Mouse (Mus musculus) heart, embryonic 13.5 days (tissue): Measurements from ENCODE around the gene Atp8a2. TPM values are rescaled to one million over a fixed set of nuclear protein-coding genes. Genes with fewer than 3 reads are reported as not detected.

Experiments
- ATAC-seq: fragments of 200-750 bp; cut with Nextera tagmentation; 2 replicates; pipeline ENCODE4 v1.8.0; 2017; ENCODE audit warnings: moderate TSS enrichment; ENCODE audit not compliant: insufficient number of reproducible peaks, low FRiP score, low TSS enrichment; ENCODE audit errors: extremely low read depth
- H3K27ac ChIP-seq: fragments of 300-500 bp; sonication (generic); replicated peaks from 2 replicates; pipeline ENCODE4 v1.5.1; 2015; ENCODE audit warnings: moderate library complexity, mild to moderate bottlenecking, inconsistent platforms
- H3K27me3 ChIP-seq: fragments of 300-500 bp; sonication (generic); replicated peaks from 2 replicates; pipeline ENCODE4 v1.6.1; 2015; ENCODE audit warnings: mild to moderate bottlenecking, inconsistent platforms
- H3K36me3 ChIP-seq: fragments of 300-500 bp; sonication (generic); 2 replicates; pipeline ENCODE4 v1.6.1; 2015; ENCODE audit warnings: mild to moderate bottlenecking, inconsistent platforms
- H3K4me1 ChIP-seq: fragments of 300-500 bp; sonication (generic); 2 replicates; pipeline ENCODE4 v1.6.1; 2015; ENCODE audit warnings: inconsistent platforms
- H3K4me2 ChIP-seq: fragments of 300-500 bp; sonication (generic); 2 replicates; pipeline ENCODE4 v1.6.1; 2015; ENCODE audit warnings: inconsistent platforms, mild to moderate bottlenecking, moderate library complexity
- H3K4me3 ChIP-seq: fragments of 300-500 bp; sonication (generic); 2 replicates; pipeline ENCODE4 v1.5.1; 2015; ENCODE audit warnings: moderate library complexity, mild to moderate bottlenecking, inconsistent platforms
- H3K9ac ChIP-seq: fragments of 300-500 bp; sonication (generic); 2 replicates; pipeline ENCODE4 v1.6.1; 2015; ENCODE audit warnings: inconsistent platforms, mild to moderate bottlenecking, moderate library complexity
- H3K9me3 ChIP-seq: fragments of 300-500 bp; sonication (generic); 2 replicates; pipeline ENCODE4 v1.6.1; 2016; ENCODE audit warnings: inconsistent platforms
- WGBS: fragments of 180-500 bp; shearing (Covaris S2); methylation state at CpG from one replicate; pipeline ENCODE4 v1.1.7; 2015; ENCODE audit warnings: mixed read lengths; 5-methylcytosine and 5-hydroxymethylcytosine counted together
- polyA plus RNA-seq: library from polyadenylated mRNA; unstranded; fragments of >200 nt; fragmentation: Nextera tagmentation; extraction: Ambion mirVana; gene quantifications from 2 replicates; pipeline ENCODE4 v1.2.1, GENCODE M21; 2015

Gene Atp8a2
- polyA plus RNA-seq, 1 experiment from 2014 or later, result 6.7 TPM

GRCm38 (mm10) chr14:59705326-59706058, 491.5 kb downstream of the Atp8a2 start:
- no peaks in the 10 kb centered on the region for H3K27me3 ChIP-seq
- H3K27ac ChIP-seq, result no peak overlapping the region
- 77% methylated on average over 13 of the region's 13 CpGs for WGBS
- no peaks in the 10 kb centered on the region for H3K9me3 ChIP-seq
- no peak overlapping the region for H3K4me3 ChIP-seq
- H3K36me3 ChIP-seq, result no peaks in the 10 kb centered on the region
- no peak for ATAC-seq
- no peak overlapping the region for H3K9ac ChIP-seq
- no peak overlapping the region for H3K4me2 ChIP-seq
- peaks cover 24% of the 10 kb centered on the region for H3K4me1 ChIP-seq

GRCm38 (mm10) chr14:59701492-59701891, 495.5 kb downstream of the Atp8a2 start:
- H3K4me2 ChIP-seq, result no peak overlapping the region
- peaks cover 33% of the 10 kb centered on the region for H3K4me1 ChIP-seq
- no peak for ATAC-seq
- peak overlapping the region; percentile 46; the same call in 1 of the 2 replicates for H3K27ac ChIP-seq
- no peak overlapping the region for H3K4me3 ChIP-seq
- no peak overlapping the region for H3K9ac ChIP-seq
- no peaks in the 10 kb centered on the region for H3K36me3 ChIP-seq
- 17% methylated on average over 5 of the region's 5 CpGs for WGBS
- H3K9me3 ChIP-seq, result no peaks in the 10 kb centered on the region
- H3K27me3 ChIP-seq, result no peaks in the 10 kb centered on the region

- Histone ChIP-seq H3K4me3 (no peak overlapping the region), H3K4me2 (no peak overlapping the region), H3K36me3 (no peaks in the 10 kb centered on the region), H3K9me3 (no peaks in the 10 kb centered on the region), H3K27ac (no peak overlapping the region), H3K9ac (no peak overlapping the region), H3K4me1 (peaks cover 16% of the 10 kb centered on the region), H3K27me3 (no peaks in the 10 kb centered on the region)
- ATAC-seq, result no peak
- 57% methylated on average over 4 of the region's 4 CpGs for WGBS
These were observed 501.8 kb downstream of the Atp8a2 start for GRCm38 (mm10) chr14:59695160-59695559.

- no peak overlapping the region for H3K27ac ChIP-seq
These were observed 504.8 kb downstream of the Atp8a2 start for GRCm38 (mm10) chr14:59692164-59692563.

GRCm38 (mm10) chr14:59691402-59691801, 505.6 kb downstream of the Atp8a2 start:
- H3K36me3 ChIP-seq, result no peaks in the 10 kb centered on the region
- ATAC-seq, result no peak
- WGBS, result 73% methylated on average over 13 of the region's 13 CpGs
- H3K4me2 ChIP-seq, result no peak overlapping the region
- peaks cover 25% of the 10 kb centered on the region for H3K4me1 ChIP-seq
- no peaks in the 10 kb centered on the region for H3K27me3 ChIP-seq
- H3K27ac ChIP-seq, result no peak overlapping the region
- no peak overlapping the region for H3K9ac ChIP-seq
- H3K9me3 ChIP-seq, result no peaks in the 10 kb centered on the region
- H3K4me3 ChIP-seq, result no peak overlapping the region

More at GRCm38 (mm10) chr14:59692164-59692563, 504.8 kb downstream of the Atp8a2 start:
- Histone ChIP-seq H3K9me3 (no peaks in the 10 kb centered on the region), H3K4me2 (no peak overlapping the region), H3K4me1 (peaks cover 24% of the 10 kb centered on the region), H3K27me3 (no peaks in the 10 kb centered on the region), H3K4me3 (no peak overlapping the region), H3K36me3 (no peaks in the 10 kb centered on the region), H3K9ac (no peak overlapping the region)
- 72% methylated on average over 6 of the region's 6 CpGs for WGBS
- no peak for ATAC-seq

GRCm38 (mm10) chr14:59690954-59691353, 506.0 kb downstream of the Atp8a2 start:
- no peak for ATAC-seq
- Histone ChIP-seq H3K4me1 (peaks cover 29% of the 10 kb centered on the region), H3K4me3 (no peak overlapping the region), H3K27me3 (no peaks in the 10 kb centered on the region), H3K36me3 (no peaks in the 10 kb centered on the region), H3K27ac (no peak overlapping the region), H3K9ac (no peak overlapping the region), H3K9me3 (no peaks in the 10 kb centered on the region), H3K4me2 (no peak overlapping the region)
- WGBS, result 70% methylated on average over 12 of the region's 12 CpGs

GRCm38 (mm10) chr14:59689596-59689995, 507.4 kb downstream of the Atp8a2 start:
- Histone ChIP-seq H3K27me3 (no peaks in the 10 kb centered on the region), H3K4me1 (peaks cover 26% of the 10 kb centered on the region), H3K4me3 (no peak overlapping the region), H3K4me2 (no peak overlapping the region), H3K9ac (no peak overlapping the region), H3K36me3 (no peaks in the 10 kb centered on the region), H3K27ac (0 out of 2 replicates have a peak overlapping the region, but pooled peaks have one; percentile 8), H3K9me3 (no peaks in the 10 kb centered on the region)
- no peak for ATAC-seq
- WGBS, result 48% methylated on average over 4 of the region's 4 CpGs

- no peaks in the 10 kb centered on the region for H3K9me3 ChIP-seq
- no peak overlapping the region for H3K4me3 ChIP-seq
- H3K9ac ChIP-seq, result no peak overlapping the region
- no peaks in the 10 kb centered on the region for H3K36me3 ChIP-seq
- WGBS, result 41% methylated on average over 5 of the region's 5 CpGs
- H3K27me3 ChIP-seq, result no peaks in the 10 kb centered on the region
- H3K27ac ChIP-seq, result no peak overlapping the region
- H3K4me1 ChIP-seq, result peaks cover 22% of the 10 kb centered on the region
- no peak for ATAC-seq
- no peak overlapping the region for H3K4me2 ChIP-seq
These were observed 510.8 kb downstream of the Atp8a2 start for GRCm38 (mm10) chr14:59686229-59686628.

- Histone ChIP-seq H3K36me3 (no peaks in the 10 kb centered on the region), H3K27me3 (no peaks in the 10 kb centered on the region), H3K9ac (no peak overlapping the region), H3K9me3 (no peaks in the 10 kb centered on the region), H3K27ac (no peak overlapping the region), H3K4me3 (no peak overlapping the region), H3K4me2 (no peak overlapping the region), H3K4me1 (peaks cover 19% of the 10 kb centered on the region)
- WGBS, result 58% methylated on average over 8 of the region's 8 CpGs
- ATAC-seq, result no peak
These were observed 511.6 kb downstream of the Atp8a2 start for GRCm38 (mm10) chr14:59685343-59685742.

- no peak overlapping the region for H3K27ac ChIP-seq
- peaks cover 9% of the 10 kb centered on the region; the same call in 1 of the 2 replicates for H3K4me1 ChIP-seq
- H3K4me2 ChIP-seq, result no peak overlapping the region
- no peaks in the 10 kb centered on the region for H3K9me3 ChIP-seq
- ATAC-seq, result no peak
- no peak overlapping the region for H3K9ac ChIP-seq
- no peaks in the 10 kb centered on the region for H3K36me3 ChIP-seq
- 63% methylated on average over 4 of the region's 4 CpGs for WGBS
- H3K4me3 ChIP-seq, result no peak overlapping the region
- no peaks in the 10 kb centered on the region for H3K27me3 ChIP-seq
These were observed 515.1 kb downstream of the Atp8a2 start for GRCm38 (mm10) chr14:59681906-59682305.

GRCm38 (mm10) chr14:59677598-59678003, 519.4 kb downstream of the Atp8a2 start:
- Histone ChIP-seq H3K4me3 (no peak overlapping the region), H3K4me2 (no peak overlapping the region), H3K9me3 (no peaks in the 10 kb centered on the region), H3K27ac (no peak overlapping the region), H3K4me1 (peaks cover 19% of the 10 kb centered on the region), H3K27me3 (no peaks in the 10 kb centered on the region), H3K36me3 (no peaks in the 10 kb centered on the region), H3K9ac (no peak overlapping the region)
- WGBS, result 44% methylated on average over 7 of the region's 7 CpGs
- ATAC-seq, result no peak

- Histone ChIP-seq H3K4me1 (peaks cover 19% of the 10 kb centered on the region), H3K27me3 (no peaks in the 10 kb centered on the region), H3K9ac (no peak overlapping the region), H3K4me3 (no peak overlapping the region), H3K27ac (no peak overlapping the region), H3K4me2 (no peak overlapping the region), H3K9me3 (no peaks in the 10 kb centered on the region), H3K36me3 (no peaks in the 10 kb centered on the region)
- ATAC-seq, result no peak
- WGBS, result 61% methylated on average over 4 of the region's 4 CpGs
These were observed 521.6 kb downstream of the Atp8a2 start for GRCm38 (mm10) chr14:59675330-59675729.
